Mouse (Mus musculus): ENCODE measurements around the gene Asgr1. TPM values are rescaled to one million over a fixed set of nuclear protein-coding genes. Genes with fewer than 3 reads are reported as not detected.
A peak's percentile ranks its signal among the peaks of the same experiment; 100 is the strongest.

Gene Asgr1
- polyA plus RNA-seq, 1 experiment from 2014 or later: 6.0 TPM

- no peaks in the 10 kb centered on the region for H3K27me3 ChIP-seq (ENCODE audit: control insufficient read depth, insufficient read depth, low read depth, low read length)
- no peaks in the 10 kb centered on the region for H3K36me3 ChIP-seq (ENCODE audit: control insufficient read depth, insufficient read depth)
- no peak overlapping the region for H3K9ac ChIP-seq (ENCODE audit: low read depth, low read length)
- no peak overlapping the region for H3K27ac ChIP-seq (ENCODE audit: low read length)
- WGBS (ENCODE audit: insufficient replicate concordance): 46% methylated on average over 10 of the region's 10 CpGs
- H3K4me3 ChIP-seq (ENCODE audit: low read depth, low read length): no peak overlapping the region
- H3K4me2 ChIP-seq (ENCODE audit: low read depth, low read length): no peak overlapping the region
- no peaks in the 10 kb centered on the region for H3K4me1 ChIP-seq (ENCODE audit: control insufficient read depth, low read depth, low read length)
- H3K9me3 ChIP-seq (replicated peaks; ENCODE audit: control insufficient read depth, low read length): no peaks in the 10 kb centered on the region
- ATAC-seq (ENCODE audit: low read depth): no peak
These were observed 4.1 kb upstream of the Asgr1 start for GRCm38 (mm10) chr11:70049816-70050215.

GRCm38 (mm10) chr11:70053156-70053555 lies 729 bp upstream of the Asgr1 start:
- WGBS (ENCODE audit: insufficient replicate concordance): 51% methylated on average over 7 of the region's 7 CpGs

GRCm38 (mm10) chr11:70055618-70056214 lies 1.8 kb downstream of the Asgr1 start:
- Histone ChIP-seq H3K9me3 (replicated peaks; ENCODE audit: control insufficient read depth, low read length) (no peaks in the 10 kb centered on the region), H3K4me2 (ENCODE audit: low read depth, low read length) (no peak overlapping the region), H3K36me3 (ENCODE audit: control insufficient read depth, insufficient read depth) (no peaks in the 10 kb centered on the region), H3K27ac (ENCODE audit: low read length) (no peak overlapping the region), H3K4me3 (ENCODE audit: low read depth, low read length) (no peak overlapping the region), H3K4me1 (ENCODE audit: control insufficient read depth, low read depth, low read length) (no peaks in the 10 kb centered on the region; the same call in 1 of the 2 replicates), H3K27me3 (ENCODE audit: control insufficient read depth, insufficient read depth, low read depth, low read length) (no peaks in the 10 kb centered on the region), H3K9ac (ENCODE audit: low read depth, low read length) (no peak overlapping the region)
- 28% methylated on average over 18 of the region's 18 CpGs for WGBS (ENCODE audit: insufficient replicate concordance)
- ATAC-seq (ENCODE audit: low read depth): peak; percentile 40

More at GRCm38 (mm10) chr11:70053156-70053555, 729 bp upstream of the Asgr1 start:
- Histone ChIP-seq H3K36me3 (ENCODE audit: control insufficient read depth, insufficient read depth) (no peaks in the 10 kb centered on the region), H3K9ac (ENCODE audit: low read depth, low read length) (no peak overlapping the region), H3K4me2 (ENCODE audit: low read depth, low read length) (no peak overlapping the region), H3K27me3 (ENCODE audit: control insufficient read depth, insufficient read depth, low read depth, low read length) (no peaks in the 10 kb centered on the region), H3K9me3 (replicated peaks; ENCODE audit: control insufficient read depth, low read length) (no peaks in the 10 kb centered on the region), H3K4me1 (ENCODE audit: control insufficient read depth, low read depth, low read length) (no peaks in the 10 kb centered on the region; the same call in 1 of the 2 replicates), H3K4me3 (ENCODE audit: low read depth, low read length) (no peak overlapping the region), H3K27ac (ENCODE audit: low read length) (no peak overlapping the region)
- ATAC-seq (ENCODE audit: low read depth): no peak

- Histone ChIP-seq H3K27ac (ENCODE audit: low read length) (no peak overlapping the region), H3K4me1 (ENCODE audit: control insufficient read depth, low read depth, low read length) (no peaks in the 10 kb centered on the region; the same call in 1 of the 2 replicates), H3K4me3 (ENCODE audit: low read depth, low read length) (no peak overlapping the region), H3K36me3 (ENCODE audit: control insufficient read depth, insufficient read depth) (no peaks in the 10 kb centered on the region), H3K9ac (ENCODE audit: low read depth, low read length) (no peak overlapping the region), H3K9me3 (replicated peaks; ENCODE audit: control insufficient read depth, low read length) (no peaks in the 10 kb centered on the region), H3K27me3 (ENCODE audit: control insufficient read depth, insufficient read depth, low read depth, low read length) (no peaks in the 10 kb centered on the region), H3K4me2 (ENCODE audit: low read depth, low read length) (no peak overlapping the region)
- no peak for ATAC-seq (ENCODE audit: low read depth)
- WGBS (ENCODE audit: insufficient replicate concordance): 80% methylated on average over 9 of the region's 9 CpGs
These were observed 3.9 kb downstream of the Asgr1 start for GRCm38 (mm10) chr11:70057805-70058204.

GRCm38 (mm10) chr11:70059930-70060329 lies 6.0 kb downstream of the Asgr1 start:
- no peaks in the 10 kb centered on the region for H3K9me3 ChIP-seq (replicated peaks; ENCODE audit: control insufficient read depth, low read length)
- no peak for ATAC-seq (ENCODE audit: low read depth)
- no peaks in the 10 kb centered on the region for H3K27me3 ChIP-seq (ENCODE audit: control insufficient read depth, insufficient read depth, low read depth, low read length)
- H3K4me3 ChIP-seq (ENCODE audit: low read depth, low read length): no peak overlapping the region
- WGBS (ENCODE audit: insufficient replicate concordance): 45% methylated on average over 6 of the region's 6 CpGs
- no peak overlapping the region for H3K9ac ChIP-seq (ENCODE audit: low read depth, low read length)
- H3K36me3 ChIP-seq (ENCODE audit: control insufficient read depth, insufficient read depth): no peaks in the 10 kb centered on the region
- no peak overlapping the region for H3K4me2 ChIP-seq (ENCODE audit: low read depth, low read length)
- H3K27ac ChIP-seq (ENCODE audit: low read length): no peak overlapping the region
- H3K4me1 ChIP-seq (ENCODE audit: control insufficient read depth, low read depth, low read length): no peaks in the 10 kb centered on the region; the same call in 1 of the 2 replicates

- no peaks in the 10 kb centered on the region for H3K36me3 ChIP-seq (ENCODE audit: control insufficient read depth, insufficient read depth)
- H3K9ac ChIP-seq (ENCODE audit: low read depth, low read length): no peak overlapping the region
- no peak overlapping the region for H3K27ac ChIP-seq (ENCODE audit: low read length)
- no peaks in the 10 kb centered on the region for H3K27me3 ChIP-seq (ENCODE audit: control insufficient read depth, insufficient read depth, low read depth, low read length)
- H3K9me3 ChIP-seq (replicated peaks; ENCODE audit: control insufficient read depth, low read length): no peaks in the 10 kb centered on the region
- no peak for ATAC-seq (ENCODE audit: low read depth)
- WGBS (ENCODE audit: insufficient replicate concordance): 54% methylated on average over 3 of the region's 3 CpGs
- H3K4me1 ChIP-seq (ENCODE audit: control insufficient read depth, low read depth, low read length): no peaks in the 10 kb centered on the region
- H3K4me2 ChIP-seq (ENCODE audit: low read depth, low read length): no peak overlapping the region
- no peak overlapping the region for H3K4me3 ChIP-seq (ENCODE audit: low read depth, low read length)
These were observed 9.2 kb downstream of the Asgr1 start for GRCm38 (mm10) chr11:70063053-70063452.

- WGBS (ENCODE audit: insufficient replicate concordance): 48% methylated on average over 4 of the region's 4 CpGs
- no peaks in the 10 kb centered on the region for H3K27me3 ChIP-seq (ENCODE audit: control insufficient read depth, insufficient read depth, low read depth, low read length)
- no peak overlapping the region for H3K4me2 ChIP-seq (ENCODE audit: low read depth, low read length)
- no peaks in the 10 kb centered on the region for H3K4me1 ChIP-seq (ENCODE audit: control insufficient read depth, low read depth, low read length)
- H3K4me3 ChIP-seq (ENCODE audit: low read depth, low read length): no peak overlapping the region
- no peak overlapping the region for H3K27ac ChIP-seq (ENCODE audit: low read length)
- no peaks in the 10 kb centered on the region for H3K36me3 ChIP-seq (ENCODE audit: control insufficient read depth, insufficient read depth)
- no peak for ATAC-seq (ENCODE audit: low read depth)
- no peaks in the 10 kb centered on the region for H3K9me3 ChIP-seq (replicated peaks; ENCODE audit: control insufficient read depth, low read length)
- no peak overlapping the region for H3K9ac ChIP-seq (ENCODE audit: low read depth, low read length)
These were observed 12.8 kb downstream of the Asgr1 start for GRCm38 (mm10) chr11:70066701-70067100.

GRCm38 (mm10) chr11:70068245-70068644 lies 14.4 kb downstream of the Asgr1 start:
- H3K9ac ChIP-seq (ENCODE audit: low read depth, low read length): no peak overlapping the region
- H3K9me3 ChIP-seq (replicated peaks; ENCODE audit: control insufficient read depth, low read length): no peaks in the 10 kb centered on the region
- no peak for ATAC-seq (ENCODE audit: low read depth)
- no peak overlapping the region for H3K4me2 ChIP-seq (ENCODE audit: low read depth, low read length)
- no peaks in the 10 kb centered on the region for H3K36me3 ChIP-seq (ENCODE audit: control insufficient read depth, insufficient read depth)
- no peak overlapping the region for H3K4me3 ChIP-seq (ENCODE audit: low read depth, low read length)
- 51% methylated on average over 3 of the region's 3 CpGs for WGBS (ENCODE audit: insufficient replicate concordance)
- no peaks in the 10 kb centered on the region for H3K4me1 ChIP-seq (ENCODE audit: control insufficient read depth, low read depth, low read length)
- no peak overlapping the region for H3K27ac ChIP-seq (ENCODE audit: low read length)
- H3K27me3 ChIP-seq (ENCODE audit: control insufficient read depth, insufficient read depth, low read depth, low read length): no peaks in the 10 kb centered on the region

GRCm38 (mm10) chr11:70070057-70070456 lies 16.2 kb downstream of the Asgr1 start:
- no peak for ATAC-seq (ENCODE audit: low read depth)
- Histone ChIP-seq H3K4me1 (ENCODE audit: control insufficient read depth, low read depth, low read length) (peaks cover 6% of the 10 kb centered on the region), H3K9me3 (replicated peaks; ENCODE audit: control insufficient read depth, low read length) (no peaks in the 10 kb centered on the region)

More at GRCm38 (mm10) chr11:70070057-70070456, 16.2 kb downstream of the Asgr1 start:
- Histone ChIP-seq H3K27me3 (ENCODE audit: control insufficient read depth, insufficient read depth, low read depth, low read length) (no peaks in the 10 kb centered on the region; the same call in 1 of the 2 replicates), H3K4me3 (ENCODE audit: low read depth, low read length) (no peak overlapping the region), H3K9ac (ENCODE audit: low read depth, low read length) (no peak overlapping the region), H3K4me2 (ENCODE audit: low read depth, low read length) (no peak overlapping the region), H3K27ac (ENCODE audit: low read length) (no peak overlapping the region), H3K36me3 (ENCODE audit: control insufficient read depth, insufficient read depth) (no peaks in the 10 kb centered on the region)
- WGBS (ENCODE audit: insufficient replicate concordance): 66% methylated on average over 6 of the region's 6 CpGs

Measured in liver, embryonic 16.5 days (tissue).